Mouse (Mus musculus): ENCODE results near the gene Cryzl1.

Cryzl1 gene

DNA sequence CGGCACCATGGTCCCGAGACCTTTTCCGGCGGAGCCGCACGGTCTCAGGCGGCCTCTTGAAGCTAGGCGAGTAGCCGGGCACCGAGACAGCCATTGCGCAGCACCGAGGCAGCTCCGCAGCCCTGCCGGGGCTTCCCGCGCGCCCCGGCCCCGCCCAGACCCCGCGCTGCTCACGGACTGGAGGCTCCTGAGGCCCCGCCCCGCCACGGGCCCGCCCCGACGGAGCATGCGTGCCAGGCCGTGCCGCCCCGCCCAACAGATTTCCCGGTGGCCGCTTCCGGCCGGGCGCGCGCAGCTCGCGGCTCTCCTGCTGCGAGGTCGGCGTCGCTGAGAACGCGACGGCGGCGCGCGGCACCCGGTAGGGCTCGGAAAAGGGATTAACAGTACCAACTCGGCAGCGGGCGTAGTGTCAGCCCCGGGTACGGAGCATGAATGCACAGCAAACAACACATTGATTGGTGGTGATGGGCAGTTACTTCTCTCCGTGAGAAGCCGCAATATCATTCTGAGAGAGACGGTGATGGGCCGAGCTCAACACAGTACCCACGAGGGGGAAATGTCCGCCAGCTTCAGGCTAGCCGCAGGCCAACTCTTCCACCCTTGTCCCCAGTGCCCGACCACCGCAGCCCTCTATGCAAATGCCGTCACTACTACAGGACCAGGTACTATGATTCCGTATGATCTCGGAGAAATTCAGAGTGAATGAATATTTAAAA is 40.0 kb downstream of the Cryzl1 start, which contains the start of gene Donson:
Gene Donson, minus strand, starts transcription at position 152 of the 716 bp plus-strand sequence.
- peak; percentile 95 for DNase-seq (ENCODE audit: low spot score)

GRCm38 (mm10) chr16:91688023-91688618 is 40.7 kb downstream of the Cryzl1 start:
- DNase-seq (ENCODE audit: low spot score) = peak; percentile 35

GRCm38 (mm10) chr16:91686369-91686768 is 42.4 kb downstream of the Cryzl1 start:
- DNase-seq (ENCODE audit: low spot score) = no peak

DNA sequence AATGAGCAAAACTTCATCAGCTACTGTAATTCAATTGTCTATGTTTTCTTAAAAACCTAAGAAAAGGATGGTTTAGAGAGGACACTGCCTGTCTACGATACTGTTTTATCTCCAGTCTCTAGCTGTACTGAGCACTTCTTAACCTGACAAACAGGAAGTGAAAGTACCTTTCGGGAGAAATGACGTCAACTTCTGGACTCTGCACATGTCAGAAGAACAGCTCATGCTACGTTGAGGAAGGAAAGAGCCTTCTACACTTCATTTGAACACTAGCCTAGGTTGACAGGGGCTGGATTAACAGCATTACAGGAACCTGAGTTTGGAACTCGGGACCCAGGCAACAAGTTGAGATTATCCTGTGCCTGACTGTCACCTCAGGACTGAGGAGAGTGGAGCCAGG is 43.2 kb downstream of the Cryzl1 start:
- peak; percentile 3 for DNase-seq (ENCODE audit: low spot score)

DNA sequence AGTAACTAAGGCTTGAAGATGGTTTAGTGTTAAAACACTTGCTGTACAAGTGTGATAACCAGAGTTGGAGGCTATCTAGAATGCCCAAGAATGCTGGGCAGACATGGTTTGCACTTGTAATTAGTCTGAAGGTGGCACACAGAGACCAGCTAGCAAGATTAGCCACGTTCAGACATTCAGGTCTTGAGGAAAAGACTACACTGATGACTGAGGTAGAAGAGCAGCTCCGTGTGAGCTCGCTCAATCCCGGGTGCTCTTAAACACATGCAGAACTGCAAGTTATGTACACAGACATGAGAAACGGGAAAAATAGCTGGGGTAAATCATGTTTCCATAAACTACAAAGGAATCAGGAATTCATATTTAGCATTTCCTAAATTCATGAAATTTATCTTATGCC is 48.1 kb downstream of the Cryzl1 start:
- no peak for DNase-seq (ENCODE audit: low spot score)

GRCm38 (mm10) chr16:91678147-91678911 is 50.4 kb downstream of the Cryzl1 start:
- DNase-seq (ENCODE audit: low spot score) = peak; percentile 3

GRCm38 (mm10) chr16:91674500-91674899 is 54.3 kb downstream of the Cryzl1 start:
- DNase-seq (ENCODE audit: low spot score) = no peak

GRCm38 (mm10) chr16:91663795-91664194 is 65.0 kb downstream of the Cryzl1 start:
- DNase-seq (ENCODE audit: low spot score) = no peak

- DNase-seq (ENCODE audit: low spot score) = no peak
Measured at GRCm38 (mm10) chr16:91662336-91662735, 66.4 kb downstream of the Cryzl1 start.

DNA sequence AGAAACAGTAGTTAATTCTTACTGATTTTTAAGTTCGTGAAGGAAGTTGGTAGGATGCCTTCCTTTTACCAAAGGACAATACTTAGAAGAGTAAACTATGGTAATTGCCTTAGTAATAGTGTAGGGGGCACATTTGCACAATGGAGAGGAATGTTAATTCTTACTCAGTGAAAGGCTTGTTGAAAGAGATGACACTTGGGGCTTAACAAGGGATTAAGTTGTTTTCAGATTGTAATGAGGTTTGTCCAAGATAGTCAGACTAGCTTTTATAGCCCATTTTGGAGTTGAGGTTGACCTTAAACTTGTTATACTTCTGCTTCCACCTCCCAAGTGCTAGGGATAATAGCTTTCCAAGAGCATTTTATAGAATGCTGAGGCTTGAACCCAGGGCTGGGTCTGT is 67.4 kb downstream of the Cryzl1 start:
- no peak for DNase-seq (ENCODE audit: low spot score)

GRCm38 (mm10) chr16:91659798-91660197 is 69.0 kb downstream of the Cryzl1 start:
- DNase-seq (ENCODE audit: low spot score) = no peak

- DNase-seq (ENCODE audit: low spot score) = no peak
Measured at GRCm38 (mm10) chr16:91658471-91658870, 70.3 kb downstream of the Cryzl1 start.

DNA sequence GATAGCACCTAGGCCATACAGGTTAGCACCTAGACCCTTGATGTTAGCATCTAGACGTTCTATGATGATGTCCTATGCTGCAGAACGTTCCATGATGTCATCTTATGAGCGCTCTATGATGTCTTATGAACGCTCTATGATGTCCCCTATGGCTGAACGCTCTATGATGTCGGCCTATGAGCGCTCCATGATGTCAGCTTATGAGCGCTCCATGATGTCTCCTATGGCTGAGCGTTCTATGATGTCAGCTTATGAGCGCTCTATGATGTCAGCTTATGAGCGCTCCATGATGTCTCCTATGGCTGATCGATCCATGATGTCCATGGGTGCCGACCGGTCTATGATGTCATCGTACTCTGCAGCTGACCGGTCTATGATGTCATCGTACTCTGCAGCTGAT is 71.5 kb downstream of the Cryzl1 start:
- no peak for DNase-seq (ENCODE audit: low spot score)

- no peak for DNase-seq (ENCODE audit: low spot score)
Measured at GRCm38 (mm10) chr16:91655285-91655684, 73.5 kb downstream of the Cryzl1 start.

- DNase-seq (ENCODE audit: low spot score) = no peak
Measured at GRCm38 (mm10) chr16:91652191-91652590, 76.6 kb downstream of the Cryzl1 start.

DNA sequence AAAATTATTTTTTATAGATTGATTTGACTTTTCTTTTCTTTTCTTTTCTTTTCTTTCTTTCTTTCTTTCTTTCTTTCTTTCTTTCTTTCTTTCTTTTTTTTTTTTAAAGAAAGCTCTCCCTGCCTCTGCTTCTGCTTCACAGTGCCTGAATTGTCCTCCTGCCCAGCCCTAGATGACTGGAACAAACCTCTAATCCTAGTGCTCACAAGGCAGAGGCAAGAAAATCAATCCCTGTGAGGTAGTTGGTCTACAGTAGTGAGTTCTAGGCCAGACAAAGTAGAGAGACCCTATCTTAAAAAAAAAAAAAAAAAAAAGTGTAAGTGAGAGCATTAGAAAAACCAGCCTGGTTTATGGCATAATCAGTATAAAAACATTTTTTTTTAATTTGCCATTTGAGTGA is 79.0 kb downstream of the Cryzl1 start:
- no peak for DNase-seq (ENCODE audit: low spot score)

DNA sequence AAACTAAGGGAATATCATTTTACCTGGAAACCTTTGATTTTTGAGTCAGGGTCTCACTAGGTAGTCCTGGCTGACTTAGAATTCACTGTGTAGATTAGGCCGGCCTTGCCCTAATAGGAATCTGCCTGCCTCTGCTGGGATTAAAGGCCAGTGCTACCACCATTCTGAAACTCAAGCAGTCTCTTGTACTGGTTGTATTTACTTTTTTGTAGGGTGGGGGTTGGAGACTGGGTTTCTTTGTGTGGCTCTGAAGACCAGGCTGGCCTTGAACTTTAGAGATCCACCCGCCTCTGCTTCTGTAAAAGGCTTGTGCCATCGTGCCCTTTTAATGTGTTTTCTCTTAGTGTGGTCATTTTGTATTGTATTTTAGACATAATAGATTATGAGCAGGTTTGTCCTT is 79.5 kb downstream of the Cryzl1 start:
- no peak for DNase-seq (ENCODE audit: low spot score)

GRCm38 (mm10) chr16:91648220-91648550 is 80.6 kb downstream of the Cryzl1 start:
- DNase-seq (ENCODE audit: low spot score) = peak; percentile 77

DNA sequence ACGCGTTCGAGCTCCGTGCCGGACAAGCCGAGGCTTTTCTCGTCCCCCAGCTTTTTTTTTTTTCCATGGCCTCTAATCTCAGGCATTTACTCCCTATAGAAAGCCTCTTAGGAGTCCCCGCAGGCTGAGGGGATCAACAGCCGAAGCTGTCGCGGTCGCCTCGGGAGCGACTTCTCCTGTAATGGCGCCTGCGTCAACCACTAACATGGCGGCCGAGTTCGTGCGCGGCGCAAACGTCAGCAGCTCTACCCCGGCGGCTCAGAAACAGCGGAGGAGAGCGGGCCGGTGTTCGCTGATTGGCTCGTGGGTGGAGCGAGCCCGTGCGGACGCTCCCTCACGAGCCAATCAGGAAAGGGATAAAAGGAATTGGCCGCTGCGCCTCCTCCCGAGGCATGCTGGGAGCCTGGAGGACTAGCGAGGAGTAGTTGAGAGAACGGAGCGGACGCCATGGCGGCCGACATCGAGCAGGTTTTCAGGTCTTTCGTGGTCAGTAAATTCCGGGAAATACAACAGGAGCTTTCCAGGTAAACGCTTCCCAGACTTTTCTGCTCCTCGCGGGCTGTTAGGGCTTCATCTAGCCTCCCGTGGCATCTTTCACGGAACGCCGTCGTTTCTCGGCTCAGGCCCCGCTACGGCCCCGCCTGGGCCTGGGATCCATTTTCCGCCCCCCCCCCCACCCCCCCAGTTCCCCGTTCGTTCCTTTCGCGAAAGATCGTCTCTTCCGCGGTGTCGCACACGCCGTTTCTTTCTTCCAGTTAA is 81.1 kb downstream of the Cryzl1 start, which contains the start of gene Son:
Gene Son, plus strand, starts transcription at position 46 of the 759 bp plus-strand sequence.
- peak; percentile 99 for DNase-seq (ENCODE audit: low spot score)

GRCm38 (mm10) chr16:91646681-91647419 is 81.9 kb downstream of the Cryzl1 start, which contains the start of gene Gart:
Gart (minus strand) TSS chr16:91646952.
- peak; percentile 94 for DNase-seq (ENCODE audit: low spot score)

GRCm38 (mm10) chr16:91645995-91646602 is 82.7 kb downstream of the Cryzl1 start:
- peak; percentile 42 for DNase-seq (ENCODE audit: low spot score)

Measured in embryo, embryonic 10 days (tissue).